Mouse (Mus musculus): ENCODE measurements at regions not wholly inside any gene's neighbourhood (a gene's known extent, or its start where the extent isn't known, plus 50 kb on each side); places are given as distances from the start of the nearest gene placed in this dataset.

DNA sequence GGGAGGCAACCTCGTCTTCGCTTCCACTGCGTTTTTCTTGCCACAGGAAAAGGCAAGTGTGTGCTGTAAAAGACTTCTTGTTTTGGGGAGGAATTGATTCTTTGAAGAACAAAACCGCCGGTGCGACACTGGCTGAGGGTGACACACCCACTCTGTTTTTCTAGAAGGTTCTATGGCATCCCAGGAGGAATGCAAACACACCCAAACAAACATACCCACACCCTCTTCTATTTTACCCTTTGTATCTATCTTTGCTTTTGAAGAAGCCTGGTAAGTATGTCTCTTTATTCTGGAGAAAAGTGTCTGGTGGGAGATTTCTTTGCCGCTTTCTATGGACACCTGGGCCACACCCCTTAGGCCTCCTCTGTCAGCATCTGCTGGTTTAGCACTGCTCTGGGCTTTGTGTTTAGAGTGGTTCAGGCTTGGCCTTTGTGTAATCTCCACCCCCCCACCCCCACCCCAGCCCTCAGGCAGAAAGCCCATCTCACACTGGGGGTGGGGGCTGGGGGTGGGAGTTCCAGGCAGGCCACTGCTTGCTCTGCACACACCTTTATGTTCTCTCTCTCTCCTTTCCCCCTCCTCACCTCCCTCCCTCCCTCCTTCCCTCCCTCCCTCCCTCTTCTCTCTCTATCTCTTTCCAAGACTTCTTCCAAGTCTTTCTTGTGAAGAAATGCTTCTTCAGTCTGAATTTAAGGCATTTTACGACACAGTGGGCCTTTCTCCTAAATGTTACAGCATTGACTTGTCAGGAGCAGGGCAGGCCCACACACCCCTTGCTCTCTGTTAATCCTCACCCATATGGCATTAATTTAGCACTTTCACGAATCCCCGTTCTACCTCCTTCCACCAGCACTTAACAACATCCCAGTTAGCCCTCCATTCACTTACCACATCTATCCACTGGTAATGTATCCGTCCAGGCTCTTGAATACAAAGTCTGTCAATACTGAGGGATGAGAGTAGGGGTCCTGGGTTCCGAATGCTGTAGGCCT lies 83.2 kb upstream of the Cops8 start:
- Histone ChIP-seq H3K36me3 (ENCODE audit: control insufficient read depth, insufficient read depth, low read length) (no peaks in the 10 kb centered on the region), H3K4me3 (ENCODE audit: extremely low read depth, insufficient read depth, insufficient read length) (no peak overlapping the region), H3K4me1 (ENCODE audit: control insufficient read depth, insufficient read depth, insufficient read length) (no peaks in the 10 kb centered on the region), H3K27me3 (ENCODE audit: control insufficient read depth, insufficient read depth, low read length) (no peaks in the 10 kb centered on the region), H3K27ac (ENCODE audit: insufficient read depth, low read length) (no peak overlapping the region)
- TF ChIP-seq POLR2A (IDR thresholded peaks at IDR 0.05; ENCODE audit: low read depth, low read length) = no peak
- WGBS = 74% methylated on average over 12 of the region's 12 CpGs
- no peak for DNase-seq (ENCODE audit: low read depth in 1 of 2, low spot score in 2 of 2)

DNA sequence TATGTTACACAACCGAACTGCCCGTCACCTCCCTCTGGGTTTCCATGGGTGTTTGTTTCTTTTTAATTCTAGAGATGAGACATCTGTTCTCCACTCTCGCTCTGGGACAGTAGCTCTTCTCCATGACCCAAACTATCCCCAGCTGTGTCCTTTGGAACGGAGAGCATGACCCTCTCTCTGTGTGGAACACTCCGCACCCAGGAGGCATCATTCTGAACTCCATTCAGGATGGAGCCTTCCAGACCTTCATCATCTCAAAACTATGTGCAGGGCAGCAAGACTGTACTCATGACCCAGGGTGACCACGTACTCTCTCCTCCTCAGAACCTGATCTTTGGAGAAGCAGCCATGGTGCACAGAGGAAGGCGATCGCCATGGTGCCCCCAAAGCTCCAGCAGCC lies 80.5 kb upstream of the Cops8 start:
- Histone ChIP-seq H3K27me3 (ENCODE audit: control insufficient read depth, insufficient read depth, low read length) (no peaks in the 10 kb centered on the region), H3K36me3 (ENCODE audit: control insufficient read depth, insufficient read depth, low read length) (no peaks in the 10 kb centered on the region), H3K4me3 (ENCODE audit: extremely low read depth, insufficient read depth, insufficient read length) (no peak overlapping the region), H3K4me1 (ENCODE audit: control insufficient read depth, insufficient read depth, insufficient read length) (no peaks in the 10 kb centered on the region), H3K27ac (ENCODE audit: insufficient read depth, low read length) (no peak overlapping the region)
- DNase-seq (ENCODE audit: low read depth in 1 of 2, low spot score in 2 of 2) = no peak
- 93% methylated on average over 8 of the region's 8 CpGs for WGBS
- TF ChIP-seq POLR2A (IDR thresholded peaks at IDR 0.05; ENCODE audit: low read depth, low read length) = no peak
- TF ChIP-seq CTCF (IDR thresholded peaks at IDR 0.05; ENCODE audit: extremely low read depth, insufficient read depth, insufficient read length, insufficient replicate concordance) = no peak

DNA sequence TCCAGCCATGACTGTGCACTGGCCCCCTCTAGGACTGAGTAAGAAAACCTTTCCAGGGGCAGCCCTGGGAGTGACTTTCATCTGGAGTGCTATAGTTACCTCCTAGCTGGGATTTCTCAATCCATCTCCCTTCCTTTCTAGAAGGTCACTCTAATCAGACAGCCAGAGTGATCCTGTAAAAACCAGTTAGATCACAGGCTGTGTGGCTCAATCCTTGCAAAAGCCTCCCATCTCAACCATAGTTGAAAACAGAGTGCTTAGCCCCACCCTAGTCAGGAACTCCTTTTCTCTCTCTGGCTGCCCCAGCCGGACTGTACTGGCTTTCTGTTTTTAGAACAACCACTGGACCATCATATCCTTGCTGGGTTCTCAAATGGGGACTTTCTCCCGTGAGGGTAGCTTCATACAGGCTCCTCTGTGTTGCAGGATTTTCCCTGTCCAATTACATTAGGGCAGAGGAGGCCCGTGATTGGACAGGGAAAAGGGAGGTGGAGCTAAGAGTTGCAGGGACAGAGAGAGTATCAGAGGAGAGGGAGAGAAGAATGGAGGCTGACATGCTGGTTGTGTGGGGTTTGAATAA lies 78.0 kb upstream of the Cops8 start:
- Histone ChIP-seq H3K4me3 (ENCODE audit: extremely low read depth, insufficient read depth, insufficient read length) (no peak overlapping the region), H3K36me3 (ENCODE audit: control insufficient read depth, insufficient read depth, low read length) (no peaks in the 10 kb centered on the region), H3K27me3 (ENCODE audit: control insufficient read depth, insufficient read depth, low read length) (no peaks in the 10 kb centered on the region), H3K4me1 (ENCODE audit: control insufficient read depth, insufficient read depth, insufficient read length) (no peaks in the 10 kb centered on the region), H3K27ac (ENCODE audit: insufficient read depth, low read length) (no peak overlapping the region)
- WGBS = 26% methylated on average over 3 of the region's 3 CpGs
- DNase-seq (ENCODE audit: low read depth in 1 of 2, low spot score in 2 of 2) = no peak
- TF ChIP-seq CTCF (IDR thresholded peaks at IDR 0.05; ENCODE audit: extremely low read depth, insufficient read depth, insufficient read length, insufficient replicate concordance) = no peak
- no peak for TF ChIP-seq POLR2A (IDR thresholded peaks at IDR 0.05; ENCODE audit: low read depth, low read length)

GRCm38 (mm10) chr1:90526311-90526710 lies 76.5 kb upstream of the Cops8 start:
- 87% methylated on average over 7 of the region's 7 CpGs for WGBS
- Histone ChIP-seq H3K27me3 (ENCODE audit: control insufficient read depth, insufficient read depth, low read length) (no peaks in the 10 kb centered on the region), H3K4me1 (ENCODE audit: control insufficient read depth, insufficient read depth, insufficient read length) (no peaks in the 10 kb centered on the region), H3K4me3 (ENCODE audit: extremely low read depth, insufficient read depth, insufficient read length) (no peak overlapping the region), H3K27ac (ENCODE audit: insufficient read depth, low read length) (no peak overlapping the region), H3K36me3 (ENCODE audit: control insufficient read depth, insufficient read depth, low read length) (no peaks in the 10 kb centered on the region)
- no peak for DNase-seq (ENCODE audit: low read depth in 1 of 2, low spot score in 2 of 2)
- TF ChIP-seq POLR2A (IDR thresholded peaks at IDR 0.05; ENCODE audit: low read depth, low read length) (no peak), CTCF (IDR thresholded peaks at IDR 0.05; ENCODE audit: extremely low read depth, insufficient read depth, insufficient read length, insufficient replicate concordance) (no peak)

DNA sequence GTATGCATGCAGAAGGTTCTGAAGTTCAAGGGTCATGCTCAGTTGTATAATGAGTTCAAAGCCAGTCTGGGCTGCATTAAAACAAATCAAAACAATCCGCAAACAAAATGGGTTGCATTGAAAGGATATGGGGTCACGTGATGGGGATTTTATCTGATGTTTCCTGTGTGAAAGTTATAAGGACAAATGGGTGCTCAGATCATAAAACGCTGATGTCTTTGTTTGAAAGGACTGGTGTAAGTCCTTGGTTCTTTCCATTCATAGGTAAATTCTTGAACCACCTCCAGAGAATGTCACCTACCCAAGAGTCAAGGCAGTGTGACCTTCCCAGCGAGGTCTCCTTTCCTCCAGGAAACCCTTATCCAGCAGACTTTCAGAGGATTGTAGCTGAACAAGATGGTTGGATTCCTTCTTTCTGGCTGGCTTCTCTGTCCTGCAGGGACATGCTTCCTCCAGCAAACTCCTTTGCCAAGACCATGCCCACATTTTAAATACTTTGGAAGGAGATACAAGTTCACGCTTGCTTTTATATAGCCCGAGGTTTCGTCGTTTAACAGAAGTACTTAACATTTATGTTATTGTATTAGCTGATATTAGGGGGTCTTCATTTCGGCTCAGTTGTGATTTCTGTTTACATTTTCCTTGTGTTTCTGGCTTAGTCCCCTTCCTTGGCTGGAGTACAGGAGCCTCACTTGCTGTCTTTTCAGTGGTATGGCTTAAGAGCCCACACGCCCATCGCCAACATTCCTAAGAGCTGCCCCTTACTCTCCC lies 74.6 kb upstream of the Cops8 start:
- DNase-seq (ENCODE audit: low read depth in 1 of 2, low spot score in 2 of 2) = no peak
- Histone ChIP-seq H3K4me3 (ENCODE audit: extremely low read depth, insufficient read depth, insufficient read length) (no peak overlapping the region), H3K4me1 (ENCODE audit: control insufficient read depth, insufficient read depth, insufficient read length) (no peaks in the 10 kb centered on the region), H3K27ac (ENCODE audit: insufficient read depth, low read length) (no peak overlapping the region), H3K36me3 (ENCODE audit: control insufficient read depth, insufficient read depth, low read length) (no peaks in the 10 kb centered on the region), H3K27me3 (ENCODE audit: control insufficient read depth, insufficient read depth, low read length) (no peaks in the 10 kb centered on the region)
- TF ChIP-seq CTCF (IDR thresholded peaks at IDR 0.05; ENCODE audit: extremely low read depth, insufficient read depth, insufficient read length, insufficient replicate concordance) (no peak), POLR2A (IDR thresholded peaks at IDR 0.05; ENCODE audit: low read depth, low read length) (no peak)
- WGBS = 87% methylated on average over 11 of the region's 11 CpGs

DNA sequence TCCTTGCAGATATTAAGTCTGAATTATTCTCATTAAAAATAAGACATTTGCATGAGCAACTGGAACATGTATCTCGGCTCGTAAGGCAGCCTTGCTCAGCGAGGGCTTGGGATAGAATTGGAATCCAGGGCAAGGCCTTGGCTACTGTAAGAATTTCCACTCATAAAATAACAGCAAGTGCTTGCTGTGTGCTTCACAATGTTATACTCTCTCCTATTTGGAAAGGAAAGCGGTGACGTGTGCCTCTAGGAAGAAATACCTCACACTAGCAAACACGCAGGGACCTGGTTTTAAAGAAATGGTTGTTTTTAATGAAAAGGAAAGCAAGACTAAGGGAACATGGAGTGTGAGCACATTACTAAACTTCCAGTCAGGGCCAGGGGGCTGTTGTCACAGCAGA lies 69.3 kb upstream of the Cops8 start:
- Histone ChIP-seq H3K4me3 (ENCODE audit: extremely low read depth, insufficient read depth, insufficient read length) (no peak overlapping the region), H3K27me3 (ENCODE audit: control insufficient read depth, insufficient read depth, low read length) (no peaks in the 10 kb centered on the region), H3K4me1 (ENCODE audit: control insufficient read depth, insufficient read depth, insufficient read length) (no peaks in the 10 kb centered on the region), H3K27ac (ENCODE audit: insufficient read depth, low read length) (no peak overlapping the region), H3K36me3 (ENCODE audit: control insufficient read depth, insufficient read depth, low read length) (no peaks in the 10 kb centered on the region)
- TF ChIP-seq POLR2A (IDR thresholded peaks at IDR 0.05; ENCODE audit: low read depth, low read length) (no peak), CTCF (IDR thresholded peaks at IDR 0.05; ENCODE audit: extremely low read depth, insufficient read depth, insufficient read length, insufficient replicate concordance) (no peak)
- DNase-seq (ENCODE audit: low read depth in 1 of 2, low spot score in 2 of 2) = no peak
- WGBS = 93% methylated on average over 6 of the region's 6 CpGs
